Mouse (Mus musculus): ENCODE results near the gene Rpf2. TPM values are rescaled to one million over a fixed set of nuclear protein-coding genes. Genes with fewer than 3 reads are reported as not detected.

Gene Rpf2
- polyA plus RNA-seq, 1 experiment from 2014 or later: 31.5 TPM

DNA sequence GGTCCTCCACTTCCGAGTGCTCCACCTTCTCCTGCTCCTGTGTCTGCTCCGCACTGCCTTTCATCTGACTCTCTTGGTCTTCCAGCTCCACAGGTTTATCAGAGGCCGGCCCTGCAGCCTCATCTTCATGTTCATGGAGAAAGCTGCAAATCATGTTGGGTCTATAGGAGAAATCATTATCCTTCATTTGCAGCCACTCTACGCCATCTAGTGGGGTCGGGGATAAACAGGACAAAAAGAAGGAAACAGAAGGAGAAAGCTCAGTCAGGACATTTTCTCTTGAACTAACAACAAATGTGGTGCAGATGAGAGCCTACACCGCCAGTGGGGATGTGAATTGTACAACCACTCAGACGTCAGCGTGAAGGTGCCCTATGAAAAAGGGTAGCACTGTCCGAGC, 2.8 kb upstream of the Rpf2 start:
- no peak overlapping the region for H3K27ac ChIP-seq (replicated peaks)
- WGBS: 83% methylated on average over 9 of the region's 9 CpGs
- ATAC-seq (ENCODE audit: low FRiP score, low TSS enrichment) (no peak), DNase-seq (ENCODE audit: low spot score) (no peak)
- no peak overlapping the region for H3K9ac ChIP-seq (ENCODE audit: low read length)
- 0 out of 2 replicates have a peak, but pooled peaks cover 2% of the 10 kb centered on the region for H3K4me1 ChIP-seq (replicated peaks; ENCODE audit: control insufficient read depth, insufficient read depth)
- H3K36me3 ChIP-seq (ENCODE audit: control insufficient read depth, insufficient read depth, low read length): peaks cover 14% of the 10 kb centered on the region; the same call in 1 of the 2 replicates
- H3K9me3 ChIP-seq (ENCODE audit: control insufficient read depth, low read length): no peaks in the 10 kb centered on the region
- TF ChIP-seq EP300 (optimal IDR thresholded peaks at IDR 0.05): no peak
- peak; percentile 65 for TF ChIP-seq CTCF (IDR thresholded peaks at IDR 0.05; ENCODE audit: low read depth)
- no peak overlapping the region for H3K4me3 ChIP-seq (ENCODE audit: low read depth, low read length)
- H3K4me2 ChIP-seq (replicated peaks; ENCODE audit: low read depth): no peak overlapping the region
- H3K27me3 ChIP-seq (ENCODE audit: control insufficient read depth, insufficient read depth, low read length): no peaks in the 10 kb centered on the region

- DNase-seq (ENCODE audit: low spot score): no peak
- 0 out of 2 replicates have a peak, but pooled peaks cover 2% of the 10 kb centered on the region for H3K4me1 ChIP-seq (replicated peaks; ENCODE audit: control insufficient read depth, insufficient read depth)
- no peak for ATAC-seq (ENCODE audit: low FRiP score, low TSS enrichment)
- 25% methylated on average over 11 of the region's 11 CpGs for WGBS
- no peaks in the 10 kb centered on the region for H3K27me3 ChIP-seq (ENCODE audit: control insufficient read depth, insufficient read depth, low read length)
- no peak for TF ChIP-seq CTCF (IDR thresholded peaks at IDR 0.05; ENCODE audit: low read depth)
- no peak for TF ChIP-seq EP300 (optimal IDR thresholded peaks at IDR 0.05)
- H3K36me3 ChIP-seq (ENCODE audit: control insufficient read depth, insufficient read depth, low read length): peaks cover 19% of the 10 kb centered on the region; the same call in 1 of the 2 replicates
- no peaks in the 10 kb centered on the region for H3K9me3 ChIP-seq (ENCODE audit: control insufficient read depth, low read length)
- peak overlapping the region; percentile 79 for H3K9ac ChIP-seq (ENCODE audit: low read length)
- peak overlapping the region; percentile 81 for H3K27ac ChIP-seq (replicated peaks)
- peak overlapping the region; percentile 77 for H3K4me3 ChIP-seq (ENCODE audit: low read depth, low read length)
- H3K4me2 ChIP-seq (replicated peaks; ENCODE audit: low read depth): peak overlapping the region; percentile 84
Measured at GRCm38 (mm10) chr10:40247166-40247716, 405 bp upstream of the Rpf2 start.

DNA sequence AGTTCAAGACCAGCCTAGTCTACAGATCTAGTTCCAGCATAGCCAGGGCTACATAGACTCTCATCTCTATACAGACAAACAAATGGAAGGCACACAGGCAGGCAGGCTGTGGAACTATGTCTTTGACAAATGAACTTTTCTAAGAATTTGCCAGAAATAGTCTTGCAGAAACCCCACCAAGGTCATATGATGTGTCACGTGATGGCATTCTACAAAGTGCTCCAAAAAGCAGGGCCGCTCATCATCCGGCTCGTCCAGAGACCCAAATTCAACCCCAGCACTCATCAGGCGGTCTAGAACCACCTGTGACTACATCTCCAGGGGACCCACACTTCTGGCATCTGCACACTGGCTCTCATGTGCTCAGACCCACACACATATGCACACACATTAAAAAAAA, 9.0 kb downstream of the Rpf2 start:
- no peak overlapping the region for H3K9ac ChIP-seq (ENCODE audit: low read length)
- no peak for DNase-seq (ENCODE audit: low spot score)
- H3K4me3 ChIP-seq (ENCODE audit: low read depth, low read length): no peak overlapping the region
- H3K27ac ChIP-seq (replicated peaks): no peak overlapping the region
- TF ChIP-seq EP300 (optimal IDR thresholded peaks at IDR 0.05) (no peak), CTCF (IDR thresholded peaks at IDR 0.05; ENCODE audit: low read depth) (no peak)
- H3K36me3 ChIP-seq (ENCODE audit: control insufficient read depth, insufficient read depth, low read length): peaks cover 9% of the 10 kb centered on the region
- no peak overlapping the region for H3K4me2 ChIP-seq (replicated peaks; ENCODE audit: low read depth)
- no peak for ATAC-seq (ENCODE audit: low FRiP score, low TSS enrichment)
- no peaks in the 10 kb centered on the region for H3K4me1 ChIP-seq (replicated peaks; ENCODE audit: control insufficient read depth, insufficient read depth)
- H3K27me3 ChIP-seq (ENCODE audit: control insufficient read depth, insufficient read depth, low read length): no peaks in the 10 kb centered on the region
- H3K9me3 ChIP-seq (ENCODE audit: control insufficient read depth, low read length): no peaks in the 10 kb centered on the region
- 94% methylated on average over 5 of the region's 5 CpGs for whole genome bisulfite sequencing

- H3K27me3 ChIP-seq (ENCODE audit: control insufficient read depth, insufficient read depth, low read length): no peaks in the 10 kb centered on the region
- no peak for ATAC-seq (ENCODE audit: low FRiP score, low TSS enrichment)
- DNase-seq (ENCODE audit: low spot score): no peak
- no peak overlapping the region for H3K27ac ChIP-seq (replicated peaks)
- no peak overlapping the region for H3K4me3 ChIP-seq (ENCODE audit: low read depth, low read length)
- peaks cover 5% of the 10 kb centered on the region; the same call in 1 of the 2 replicates for H3K36me3 ChIP-seq (ENCODE audit: control insufficient read depth, insufficient read depth, low read length)
- H3K9me3 ChIP-seq (ENCODE audit: control insufficient read depth, low read length): no peaks in the 10 kb centered on the region
- no peak overlapping the region for H3K9ac ChIP-seq (ENCODE audit: low read length)
- no peak overlapping the region for H3K4me2 ChIP-seq (replicated peaks; ENCODE audit: low read depth)
- TF ChIP-seq CTCF (IDR thresholded peaks at IDR 0.05; ENCODE audit: low read depth) (no peak), EP300 (optimal IDR thresholded peaks at IDR 0.05) (no peak)
- WGBS: 87% methylated on average over 3 of the region's 3 CpGs
- no peaks in the 10 kb centered on the region for H3K4me1 ChIP-seq (replicated peaks; ENCODE audit: control insufficient read depth, insufficient read depth)
Measured at GRCm38 (mm10) chr10:40233241-40233640, 13.6 kb downstream of the Rpf2 start.

GRCm38 (mm10) chr10:40232442-40232841, 14.4 kb downstream of the Rpf2 start:
- Histone ChIP-seq H3K4me2 (replicated peaks; ENCODE audit: low read depth) (no peak overlapping the region), H3K36me3 (ENCODE audit: control insufficient read depth, insufficient read depth, low read length) (no peaks in the 10 kb centered on the region; the same call in 1 of the 2 replicates), H3K27ac (replicated peaks) (no peak overlapping the region), H3K4me3 (ENCODE audit: low read depth, low read length) (no peak overlapping the region), H3K9me3 (ENCODE audit: control insufficient read depth, low read length) (no peaks in the 10 kb centered on the region), H3K27me3 (ENCODE audit: control insufficient read depth, insufficient read depth, low read length) (no peaks in the 10 kb centered on the region), H3K9ac (ENCODE audit: low read length) (no peak overlapping the region), H3K4me1 (replicated peaks; ENCODE audit: control insufficient read depth, insufficient read depth) (no peaks in the 10 kb centered on the region)
- WGBS: 80% methylated on average over 7 of the region's 7 CpGs
- DNase-seq (ENCODE audit: low spot score): no peak
- no peak for ATAC-seq (ENCODE audit: low FRiP score, low TSS enrichment)
- no peak for TF ChIP-seq EP300 (optimal IDR thresholded peaks at IDR 0.05)
- TF ChIP-seq CTCF (IDR thresholded peaks at IDR 0.05; ENCODE audit: low read depth): no peak

DNA sequence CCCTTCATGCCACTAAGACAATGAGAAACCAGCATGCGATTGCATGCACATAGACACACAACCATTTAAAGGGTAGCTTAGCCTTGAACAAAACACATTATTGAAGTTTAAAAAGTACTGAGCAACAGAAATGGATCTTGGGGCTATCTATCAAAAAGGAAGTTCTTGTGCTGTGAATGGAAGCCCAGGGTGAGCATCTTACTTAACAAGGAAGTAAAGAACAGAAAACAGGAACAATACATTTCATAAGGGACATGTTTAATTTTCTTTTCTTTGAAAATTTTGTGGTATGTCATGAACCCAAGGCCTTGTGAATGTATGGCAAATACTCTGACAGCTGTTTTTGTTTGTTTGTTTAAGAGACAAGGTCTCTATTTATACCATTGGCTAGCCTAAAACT, 17.1 kb downstream of the Rpf2 start:
- TF ChIP-seq CTCF (IDR thresholded peaks at IDR 0.05; ENCODE audit: low read depth): no peak
- TF ChIP-seq EP300 (optimal IDR thresholded peaks at IDR 0.05): no peak
- Histone ChIP-seq H3K27me3 (ENCODE audit: control insufficient read depth, insufficient read depth, low read length) (no peaks in the 10 kb centered on the region), H3K9ac (ENCODE audit: low read length) (no peak overlapping the region), H3K27ac (replicated peaks) (no peak overlapping the region), H3K4me3 (ENCODE audit: low read depth, low read length) (no peak overlapping the region), H3K4me2 (replicated peaks; ENCODE audit: low read depth) (no peak overlapping the region), H3K4me1 (replicated peaks; ENCODE audit: control insufficient read depth, insufficient read depth) (no peaks in the 10 kb centered on the region), H3K36me3 (ENCODE audit: control insufficient read depth, insufficient read depth, low read length) (peaks cover 6% of the 10 kb centered on the region), H3K9me3 (ENCODE audit: control insufficient read depth, low read length) (no peaks in the 10 kb centered on the region)
- no peak for DNase-seq (ENCODE audit: low spot score)
- 92% methylated on average over 1 of the region's 1 CpGs for WGBS
- no peak for ATAC-seq (ENCODE audit: low FRiP score, low TSS enrichment)

Measured in stomach, postnatal 0 days (tissue).